Mouse (Mus musculus) v-Abl transformed pro-B cells (cell line): ENCODE measurements around the gene Actr2.
"Not testable (repeated sequence)": the region's sequence is repeated elsewhere in the genome, so short reads cannot be mapped to it uniquely, and the experiment has no call there.

Experiments
- in situ Hi-C, 2 experiments: fragments of 400-800 bp; cut with MboI; formaldehyde crosslinking; loops; one replicate each; pipeline ENCODE4 v1.15.1; 2025; ENCODE audit not compliant: unreplicated experiment in 2 of 2

Actr2 gene

GRCm38 (mm10) chr11:20126673-20127516 is 14.2 kb upstream of the Actr2 start:
- in situ Hi-C loops, result loop anchor here in 1 of 2 experiments (25.0 kb wide), 1 partner anchor 560 kb away; no protein-coding TSS in a partner anchor

DNA sequence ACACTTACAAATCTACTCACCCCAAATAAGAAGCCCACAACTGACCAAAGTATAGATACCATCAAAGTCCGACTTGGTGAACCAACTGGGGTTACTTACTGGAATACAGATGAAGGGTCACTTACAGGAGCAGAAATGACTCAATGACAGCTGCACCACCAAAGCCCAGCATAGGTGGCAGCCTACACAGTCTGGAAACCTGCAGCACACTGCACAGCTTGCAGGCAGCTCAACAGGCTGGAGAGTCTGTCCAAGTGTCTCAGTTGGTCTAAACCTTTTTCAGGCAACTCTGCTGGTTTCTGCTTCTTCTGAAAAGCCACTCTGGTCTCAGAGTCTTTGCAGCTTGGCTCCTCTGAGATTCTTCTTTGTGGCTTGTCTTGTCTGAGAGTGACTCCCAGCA is 12.7 kb upstream of the Actr2 start:
- in situ Hi-C loops, result loop anchor here in 1 of 2 experiments (25.0 kb wide), 1 partner anchor 562 kb away; no protein-coding TSS in a partner anchor

DNA sequence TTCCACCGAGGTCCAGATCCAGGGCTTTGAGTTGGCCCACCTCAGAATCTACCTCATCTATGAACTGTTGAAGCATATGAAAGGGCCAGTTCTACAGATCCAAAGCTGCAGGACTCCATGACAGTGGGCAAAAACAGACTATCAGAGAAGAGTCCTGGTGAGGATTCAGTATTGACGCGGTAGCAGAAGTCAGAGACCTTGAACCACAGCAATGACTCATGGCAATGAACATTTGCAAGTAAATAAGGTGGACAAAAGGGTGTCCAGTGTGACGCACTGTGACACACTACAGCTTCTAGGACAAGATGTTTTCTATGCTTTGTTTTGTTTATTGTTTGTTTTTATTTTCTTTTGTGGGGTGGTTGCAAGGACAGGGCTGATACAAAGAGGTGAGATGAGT is 4.0 kb upstream of the Actr2 start:
- in situ Hi-C loops, result no loop called here

DNA sequence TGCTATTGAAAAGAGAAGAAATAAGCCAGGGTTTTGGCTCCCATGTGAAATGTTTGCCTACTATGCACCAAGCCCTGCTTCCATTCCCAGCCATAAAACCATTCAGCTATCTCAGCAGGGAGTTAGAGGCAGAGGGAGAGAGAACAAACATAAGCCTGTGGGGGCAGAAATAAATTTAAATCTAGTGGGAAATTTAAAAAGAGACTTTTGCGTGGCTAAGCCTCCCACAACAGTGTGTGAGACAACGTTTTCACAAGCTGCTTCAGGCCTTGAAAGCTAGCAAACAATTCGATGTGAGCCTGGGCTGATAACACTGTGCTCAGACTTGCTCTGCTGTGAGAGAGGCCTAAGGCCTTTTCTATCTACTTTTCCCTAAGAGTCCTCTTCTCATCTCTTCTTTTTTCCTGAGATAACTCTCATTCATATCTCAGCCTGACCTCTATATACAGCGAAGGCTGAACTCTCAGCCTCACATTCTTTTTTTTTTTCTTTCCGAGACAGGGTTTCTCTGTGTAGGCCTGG is 3.4 kb upstream of the Actr2 start:
- in situ Hi-C loops, result no loop called here

DNA sequence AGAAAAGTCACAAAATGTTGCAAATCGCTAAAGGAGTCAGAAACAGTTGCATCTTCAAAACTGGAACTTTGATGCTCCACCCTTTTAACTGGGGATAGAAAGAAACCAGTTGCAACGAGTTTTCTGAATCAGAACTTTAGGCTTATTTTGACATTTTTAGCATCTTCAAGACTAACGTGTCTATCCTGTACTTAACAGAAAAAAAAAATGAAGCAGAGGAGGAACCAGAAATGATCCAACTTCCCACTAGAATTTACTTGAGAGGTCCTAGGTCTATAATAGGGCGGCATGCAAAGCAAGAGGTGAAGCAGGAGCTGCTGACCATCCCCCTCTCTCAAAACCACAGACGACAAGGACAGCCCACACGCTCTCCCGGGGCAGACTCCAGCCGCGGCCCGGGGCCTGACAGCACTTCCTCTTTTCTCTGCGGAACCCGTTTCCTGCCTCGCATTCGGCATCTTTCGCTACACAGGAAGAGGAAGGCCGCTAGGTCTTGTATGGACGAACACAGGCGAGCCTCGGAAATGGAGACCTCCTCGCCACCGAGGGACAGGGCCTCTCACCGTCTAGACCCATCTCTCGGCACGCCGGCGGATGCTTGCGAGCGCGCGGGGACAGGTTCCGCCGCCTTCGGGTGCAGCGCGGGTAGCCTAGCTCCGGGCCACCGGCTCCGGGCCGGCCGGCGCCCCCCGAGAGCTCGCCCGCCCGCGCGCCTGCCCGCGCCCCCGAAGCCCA is 540 bp downstream of the Actr2 start:
- in situ Hi-C loops, result no loop called here

GRCm38 (mm10) chr11:20108151-20108550 is 4.6 kb downstream of the Actr2 start:
- in situ Hi-C loops, result loop anchor here in 1 of 2 experiments (10.0 kb wide), 1 partner anchor 437 kb away; the partner anchor contains the start of gene Sertad2

DNA sequence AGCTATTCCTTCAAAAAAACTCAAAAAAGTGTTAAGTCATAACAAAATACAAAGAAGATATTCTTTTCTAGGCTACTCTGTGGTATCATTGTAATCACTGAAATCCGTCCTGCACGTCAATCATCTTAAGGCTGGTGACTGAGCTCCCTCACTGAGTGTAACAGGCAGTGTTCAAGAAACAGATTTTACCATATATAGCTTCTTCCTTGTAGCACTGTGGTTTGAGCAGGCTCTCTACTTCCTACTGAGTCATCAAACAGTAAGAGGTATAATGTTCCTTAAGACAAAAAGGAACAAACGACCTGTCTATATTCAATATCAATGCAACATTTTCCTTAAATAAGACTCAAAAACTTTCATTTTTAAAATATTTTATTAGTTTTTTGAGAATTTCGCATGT is 5.0 kb downstream of the Actr2 start:
- in situ Hi-C loops, result loop anchor here in 1 of 2 experiments (10.0 kb wide), 1 partner anchor 437 kb away; the partner anchor contains the start of gene Sertad2

DNA sequence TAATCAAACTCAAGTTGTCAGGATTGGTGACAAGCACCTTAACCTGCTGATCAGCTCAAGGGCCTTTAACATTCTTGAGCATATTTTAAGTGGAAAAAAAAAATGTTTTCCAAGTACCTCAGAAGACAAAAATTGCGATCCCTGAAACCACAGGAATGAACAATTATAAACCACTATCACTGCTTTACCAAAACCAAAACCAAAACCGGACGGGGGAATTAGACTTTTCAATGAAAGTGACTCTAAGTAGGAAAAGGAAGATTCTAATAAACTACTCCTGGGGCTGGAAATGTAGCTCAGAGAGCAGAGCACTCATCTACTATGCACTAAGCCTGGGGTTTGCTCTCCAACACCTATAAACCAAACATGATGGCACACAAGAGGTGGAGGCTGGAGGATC is 5.8 kb downstream of the Actr2 start:
- in situ Hi-C loops, result loop anchor here in 1 of 2 experiments (10.0 kb wide), 1 partner anchor 438 kb away; the partner anchor contains the start of gene Sertad2

GRCm38 (mm10) chr11:20103949-20104348 is 8.8 kb downstream of the Actr2 start:
- in situ Hi-C loops, result loop anchor here in 1 of 2 experiments (10.0 kb wide), 1 partner anchor 441 kb away; the partner anchor contains the start of gene Sertad2

DNA sequence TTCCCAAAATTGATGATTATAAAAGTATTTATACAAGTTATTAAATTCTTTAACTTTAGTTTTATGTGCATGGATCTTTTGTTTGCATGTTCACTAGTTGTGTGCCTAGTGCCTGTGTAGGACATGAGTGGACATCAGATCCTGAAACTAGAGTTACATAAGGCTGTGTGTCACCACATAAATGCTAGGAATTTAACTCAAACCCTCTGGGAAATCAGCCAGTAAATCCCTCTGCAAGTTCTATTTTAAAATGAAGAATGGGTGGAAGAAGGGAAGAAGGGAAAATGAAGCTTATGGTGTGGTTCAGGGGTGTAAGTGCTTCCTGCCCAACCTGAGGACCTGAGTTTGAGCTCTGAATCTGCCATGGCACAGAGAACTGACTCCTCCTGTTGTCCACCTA is 26.4 kb downstream of the Actr2 start:
- in situ Hi-C loops, result no loop called here

GRCm38 (mm10) chr11:20085635-20086034 is 27.1 kb downstream of the Actr2 start:
- in situ Hi-C loops, result no loop called here

- in situ Hi-C loops, result loop anchor here in 1 of 2 experiments (10.0 kb wide), 1 partner anchor 101 kb away; no protein-coding TSS in a partner anchor
Measured at GRCm38 (mm10) chr11:20075415-20075814, 37.3 kb downstream of the Actr2 start.

DNA sequence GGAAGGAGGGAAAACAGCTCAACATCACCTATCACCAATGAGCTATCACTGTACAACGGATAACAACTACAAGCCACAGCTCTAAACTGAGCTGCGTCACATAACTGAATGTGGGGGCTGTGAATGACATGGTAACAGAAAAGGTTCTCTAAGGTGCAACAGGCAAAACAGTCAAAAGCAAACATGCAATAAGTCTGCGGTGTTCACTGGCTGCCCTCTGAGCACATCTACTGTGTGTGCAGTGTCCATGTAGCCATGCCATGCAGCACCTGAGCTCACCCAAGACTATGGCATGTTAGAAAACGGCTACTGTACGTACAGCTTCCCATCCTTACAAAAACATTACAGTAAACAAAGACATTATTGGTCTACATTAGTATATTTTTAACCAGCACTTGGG is 39.9 kb downstream of the Actr2 start:
- in situ Hi-C loops, result loop anchor here (5.0 to 10.0 kb wide), 2 partner anchors 98 to 241 kb away; no protein-coding TSS in a partner anchor

DNA sequence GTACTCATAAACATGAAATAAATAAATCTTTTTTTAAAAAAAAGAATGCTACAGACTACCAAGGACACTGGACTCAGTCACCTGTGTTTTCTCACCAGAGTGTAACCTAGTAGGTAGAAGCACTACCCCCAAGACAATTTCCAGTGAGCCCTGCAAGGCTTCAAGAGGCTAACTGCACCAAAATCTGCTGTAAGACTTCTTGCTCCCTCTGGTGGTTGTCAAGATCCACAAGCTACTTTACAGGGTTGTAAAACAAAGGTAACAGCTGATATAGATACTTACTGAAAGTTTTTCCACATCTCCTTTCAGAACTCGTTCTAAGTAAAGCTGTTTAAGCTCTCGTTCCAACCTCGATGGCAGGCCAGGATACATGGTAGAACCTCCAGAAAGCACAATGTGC is 40.5 kb downstream of the Actr2 start:
- in situ Hi-C loops, result loop anchor here (5.0 to 10.0 kb wide), 2 partner anchors 97 to 240 kb away; no protein-coding TSS in a partner anchor

GRCm38 (mm10) chr11:20068346-20069004 is 44.2 kb downstream of the Actr2 start:
- in situ Hi-C loops, result loop anchor here (5.0 kb wide), 2 partner anchors 36 to 236 kb away; no protein-coding TSS in a partner anchor

GRCm38 (mm10) chr11:20067521-20067920 is 45.2 kb downstream of the Actr2 start:
- in situ Hi-C loops, result loop anchor here (5.0 kb wide), 2 partner anchors 35 to 235 kb away; no protein-coding TSS in a partner anchor

DNA sequence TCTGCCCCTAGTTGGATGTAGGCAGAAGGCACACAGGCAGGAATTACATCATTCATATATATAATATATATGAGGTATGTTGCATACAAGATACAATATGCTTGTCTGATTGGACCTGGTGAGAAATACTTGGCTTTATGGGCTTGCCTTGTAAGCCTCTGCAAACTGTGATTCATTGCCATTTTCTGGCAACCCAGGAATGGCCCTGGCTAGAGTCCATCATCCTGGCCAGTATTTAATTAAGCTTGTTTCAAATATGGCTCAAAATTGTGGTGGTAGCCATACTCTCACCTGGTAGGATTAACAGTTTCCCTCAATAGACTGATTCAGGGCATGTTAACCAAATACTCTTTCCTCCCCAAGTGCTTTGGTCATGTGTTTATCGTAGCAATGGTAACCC is 46.6 kb downstream of the Actr2 start:
- in situ Hi-C loops, result loop anchor here (5.0 kb wide), 2 partner anchors 34 to 234 kb away; no protein-coding TSS in a partner anchor

- in situ Hi-C loops, result loop anchor here (5.0 kb wide), 2 partner anchors 33 to 233 kb away; no protein-coding TSS in a partner anchor
Measured at GRCm38 (mm10) chr11:20064926-20065325, 47.8 kb downstream of the Actr2 start.

- in situ Hi-C loops, result not testable (repeated sequence)
Measured at GRCm38 (mm10) chr11:20064086-20064485, 48.6 kb downstream of the Actr2 start.

DNA sequence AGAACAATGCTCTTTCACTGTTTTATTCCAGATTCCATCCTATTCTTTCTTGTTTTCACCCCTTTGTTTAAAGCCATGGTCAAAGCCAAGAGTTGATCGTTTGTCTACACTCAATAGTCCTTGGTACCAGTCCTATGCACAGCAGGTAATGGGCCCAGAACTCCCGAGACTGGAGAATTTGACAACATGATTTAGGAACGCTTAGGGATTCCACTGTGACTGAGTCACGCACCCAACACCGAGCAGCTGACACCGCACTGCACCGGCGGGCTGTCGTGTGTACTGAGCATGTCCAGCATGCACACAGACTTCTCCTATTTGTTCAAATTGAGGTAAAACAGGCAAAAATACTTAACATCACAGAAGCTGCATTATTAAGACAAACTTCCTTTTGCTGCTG is 49.9 kb downstream of the Actr2 start:
- in situ Hi-C loops, result not testable (repeated sequence)
